Mouse (Mus musculus) hindbrain, embryonic 15.5 days (tissue): Measurements from ENCODE around the gene Cxcr2. TPM values are rescaled to one million over a fixed set of nuclear protein-coding genes. Genes with fewer than 3 reads are reported as not detected.
"Not testable (repeated sequence)": the region's sequence is repeated elsewhere in the genome, so short reads cannot be mapped to it uniquely, and the experiment has no call there.

Source experiments
- ATAC-seq: fragments of 200-750 bp; cut with Nextera tagmentation; 2 replicates; pipeline ENCODE4 v1.8.0; 2017; ENCODE audit warnings: low read depth, moderate number of reproducible peaks, moderate TSS enrichment; ENCODE audit not compliant: low FRiP score
- H3K27ac ChIP-seq: fragments of 300-500 bp; sonication (generic); replicated peaks from 2 replicates; pipeline ENCODE4 v1.5.1; 2015; ENCODE audit warnings: mild to moderate bottlenecking, inconsistent platforms
- H3K27me3 ChIP-seq: fragments of 300-500 bp; sonication (generic); 2 replicates; pipeline ENCODE4 v1.6.1; 2015; ENCODE audit warnings: control low read depth, inconsistent platforms
- H3K36me3 ChIP-seq: fragments of 300-500 bp; sonication (generic); 2 replicates; pipeline ENCODE4 v1.6.1; 2015; ENCODE audit warnings: control low read depth, inconsistent platforms
- H3K4me1 ChIP-seq: fragments of 300-500 bp; sonication (generic); replicated peaks from 2 replicates; pipeline ENCODE4 v1.6.1; 2015; ENCODE audit warnings: control low read depth, inconsistent platforms
- H3K4me2 ChIP-seq: fragments of 300-500 bp; sonication (generic); 2 replicates; pipeline ENCODE4 v1.6.1; 2015; ENCODE audit warnings: moderate library complexity, mild to moderate bottlenecking, inconsistent platforms
- H3K4me3 ChIP-seq: fragments of 300-500 bp; sonication (generic); 2 replicates; pipeline ENCODE4 v1.5.1; 2015; ENCODE audit warnings: mild to moderate bottlenecking, inconsistent platforms
- H3K9ac ChIP-seq: fragments of 300-500 bp; sonication (generic); 2 replicates; pipeline ENCODE4 v1.6.1; 2015; ENCODE audit warnings: inconsistent platforms
- H3K9me3 ChIP-seq: fragments of 300-500 bp; sonication (generic); 2 replicates; pipeline ENCODE4 v1.6.1; 2016; ENCODE audit warnings: control low read depth, inconsistent platforms
- WGBS: fragments of 180-500 bp; shearing (Covaris S2); methylation state at CpG from one replicate; pipeline ENCODE4 v1.1.7; 2015; 5-methylcytosine and 5-hydroxymethylcytosine counted together
- polyA plus RNA-seq: library from polyadenylated mRNA; unstranded; fragments of >200 nt; fragmentation: Nextera tagmentation; extraction: Ambion mirVana; gene quantifications from 2 replicates; pipeline ENCODE4 v1.2.1, GENCODE M21; 2015

Cxcr2 gene
- polyA plus RNA-seq, 1 experiment from 2014 or later: 0.05 TPM

DNA sequence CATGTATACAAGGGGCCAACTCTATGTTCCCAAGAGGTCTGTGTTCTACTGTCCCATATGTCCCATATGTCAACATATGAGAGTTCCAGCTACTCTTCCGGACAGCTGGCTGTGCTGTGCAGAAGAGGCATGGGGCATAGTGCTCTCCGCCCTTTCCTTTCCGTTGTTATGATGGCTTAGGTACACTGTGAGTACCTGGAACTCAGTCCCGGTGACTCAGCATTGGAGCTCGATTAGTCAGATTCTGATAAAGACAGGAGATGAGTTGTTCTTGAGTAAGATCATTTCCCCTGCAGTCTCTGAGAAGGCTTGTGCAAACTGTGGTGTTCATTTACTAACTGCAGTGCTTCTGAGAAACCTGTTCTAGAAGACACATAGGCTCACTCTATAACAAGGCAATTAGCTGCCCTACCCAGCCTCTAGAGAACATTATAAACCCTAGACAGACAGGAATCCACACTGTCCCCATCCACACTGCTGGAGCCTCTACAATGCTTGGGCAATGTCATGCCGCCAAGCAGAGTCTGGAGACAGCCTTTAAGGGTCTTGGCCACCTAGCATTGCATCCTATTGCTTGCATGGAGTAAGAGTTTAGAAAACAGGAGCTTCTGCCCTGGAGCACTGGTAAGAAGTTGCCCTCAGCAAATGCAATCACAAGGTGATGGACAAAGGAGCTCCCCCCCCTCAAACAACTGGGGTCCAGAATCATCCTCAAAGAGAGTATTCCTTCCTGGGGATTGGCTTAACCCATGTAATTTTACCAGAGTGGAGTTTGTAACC is 4.5 kb upstream of the Cxcr2 start:
- Histone ChIP-seq H3K4me3 (no peak overlapping the region), H3K9me3 (no peaks in the 10 kb centered on the region), H3K36me3 (no peaks in the 10 kb centered on the region), H3K9ac (no peak overlapping the region), H3K4me1 (no peaks in the 10 kb centered on the region), H3K27ac (no peak overlapping the region), H3K27me3 (no peaks in the 10 kb centered on the region), H3K4me2 (no peak overlapping the region)
- no peak for ATAC-seq
- WGBS: 92% methylated on average over 6 of the region's 6 CpGs

DNA sequence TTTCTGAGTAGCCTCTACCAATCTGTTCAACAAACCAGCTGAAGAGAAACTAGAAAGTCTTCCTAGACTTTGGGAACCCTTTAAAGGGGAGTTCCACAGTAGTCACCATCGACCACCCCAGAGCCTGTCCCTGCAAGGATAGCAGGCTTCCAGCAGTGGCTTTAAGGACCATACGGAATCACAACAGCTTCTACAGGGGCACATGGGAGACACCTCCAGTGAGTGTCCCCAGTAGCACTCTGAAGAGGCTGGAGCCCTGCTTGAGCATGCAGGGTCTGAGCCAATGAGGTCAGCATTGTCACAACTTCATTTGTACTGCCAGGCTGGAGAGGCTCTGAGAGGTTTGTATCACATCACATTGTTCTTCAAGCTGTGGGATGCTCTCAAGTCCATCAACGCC is 3.7 kb upstream of the Cxcr2 start:
- Histone ChIP-seq H3K9ac (no peak overlapping the region), H3K27me3 (no peaks in the 10 kb centered on the region), H3K27ac (no peak overlapping the region), H3K36me3 (no peaks in the 10 kb centered on the region), H3K9me3 (no peaks in the 10 kb centered on the region), H3K4me1 (no peaks in the 10 kb centered on the region), H3K4me2 (no peak overlapping the region), H3K4me3 (no peak overlapping the region)
- no peak for ATAC-seq
- WGBS: 85% methylated on average over 3 of the region's 3 CpGs

DNA sequence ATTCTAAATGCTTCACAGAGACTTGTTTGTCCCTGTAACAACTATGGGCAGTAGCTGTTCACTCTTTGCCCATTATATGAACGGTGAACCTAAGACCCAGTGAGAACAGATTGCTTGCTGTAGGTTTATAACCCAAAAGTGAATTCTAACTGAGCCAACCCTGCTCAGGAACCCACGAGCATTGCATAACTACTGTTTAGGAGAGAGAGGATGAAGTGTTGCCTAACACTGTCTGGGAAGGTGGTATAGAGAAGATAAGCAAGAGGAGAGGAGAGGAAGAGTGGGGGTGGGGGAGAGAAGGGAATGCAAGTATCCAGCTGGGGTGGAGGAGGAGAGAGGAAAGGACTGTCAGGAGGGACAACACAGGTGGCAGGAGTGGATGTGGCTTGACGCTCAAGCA is 2.7 kb upstream of the Cxcr2 start:
- no peak for ATAC-seq
- 79% methylated on average over 3 of the region's 3 CpGs for WGBS
- Histone ChIP-seq H3K9ac (no peak overlapping the region), H3K4me3 (no peak overlapping the region), H3K36me3 (no peaks in the 10 kb centered on the region), H3K4me1 (no peaks in the 10 kb centered on the region), H3K4me2 (no peak overlapping the region), H3K9me3 (no peaks in the 10 kb centered on the region), H3K27ac (no peak overlapping the region), H3K27me3 (no peaks in the 10 kb centered on the region)

DNA sequence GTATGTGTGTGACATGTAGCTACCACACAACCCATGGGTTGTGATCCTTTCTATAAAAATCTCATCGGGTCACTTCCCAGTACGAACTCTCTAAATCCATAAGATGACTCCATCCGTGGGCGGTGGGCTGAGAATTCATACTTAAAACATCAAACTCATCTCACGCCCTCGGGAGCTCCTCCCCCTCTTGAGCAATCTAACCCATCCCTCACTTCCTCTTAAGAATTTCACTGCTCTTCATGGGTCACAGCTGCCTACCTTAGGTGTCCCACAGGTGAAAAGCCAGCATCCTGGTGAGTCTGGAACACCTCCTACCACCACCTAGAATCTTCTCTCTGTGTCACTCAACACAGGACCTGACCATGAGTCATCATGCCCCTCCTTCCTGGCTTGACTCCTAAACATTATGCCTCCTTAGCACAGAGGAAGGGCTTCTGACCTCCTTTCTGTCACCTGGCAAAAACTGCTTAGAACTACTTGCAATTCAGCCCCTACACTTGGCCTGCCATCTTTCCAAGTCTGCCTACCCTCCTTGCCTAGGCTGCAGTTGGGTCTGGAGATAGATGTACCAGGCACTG is 1.7 kb downstream of the Cxcr2 start:
- H3K27me3 ChIP-seq: no peaks in the 10 kb centered on the region
- H3K4me1 ChIP-seq: no peaks in the 10 kb centered on the region
- H3K36me3 ChIP-seq: no peaks in the 10 kb centered on the region
- no peak overlapping the region for H3K9ac ChIP-seq
- H3K27ac ChIP-seq: no peak overlapping the region
- no peak overlapping the region for H3K4me2 ChIP-seq
- no peak overlapping the region for H3K4me3 ChIP-seq
- 95% methylated on average over 6 of the region's 6 CpGs for WGBS
- no peaks in the 10 kb centered on the region for H3K9me3 ChIP-seq
- no peak for ATAC-seq

DNA sequence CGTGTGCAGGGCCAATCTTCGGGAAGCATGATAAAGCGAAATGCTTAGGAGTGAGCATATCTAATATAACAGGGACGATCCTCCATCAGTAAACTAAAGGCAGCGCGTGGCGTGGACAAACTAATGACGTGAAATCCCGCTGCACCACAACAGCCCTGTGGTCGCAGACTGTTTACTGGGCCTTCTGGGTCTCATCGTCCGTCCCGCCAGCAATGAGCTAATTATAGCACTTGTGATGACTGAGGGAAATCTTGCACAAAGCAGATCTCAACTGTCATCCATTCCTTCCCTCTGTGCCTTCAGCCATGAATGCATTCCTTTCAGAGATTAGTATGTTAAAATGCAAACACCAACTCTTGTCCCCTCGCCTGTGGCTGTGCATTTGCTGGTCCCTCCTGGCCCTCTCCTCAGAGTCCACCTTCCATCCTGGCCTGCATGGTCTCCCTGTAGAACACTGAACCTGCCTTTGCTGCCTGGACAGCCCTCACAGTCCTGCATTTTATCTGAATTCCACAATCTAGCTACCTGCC is 2.7 kb downstream of the Cxcr2 start:
- no peaks in the 10 kb centered on the region for H3K36me3 ChIP-seq
- no peak for ATAC-seq
- no peaks in the 10 kb centered on the region for H3K27me3 ChIP-seq
- no peak overlapping the region for H3K4me3 ChIP-seq
- H3K4me1 ChIP-seq: no peaks in the 10 kb centered on the region
- H3K9ac ChIP-seq: no peak overlapping the region
- H3K27ac ChIP-seq: no peak overlapping the region
- no peaks in the 10 kb centered on the region for H3K9me3 ChIP-seq
- no peak overlapping the region for H3K4me2 ChIP-seq
- WGBS: 78% methylated on average over 14 of the region's 14 CpGs

DNA sequence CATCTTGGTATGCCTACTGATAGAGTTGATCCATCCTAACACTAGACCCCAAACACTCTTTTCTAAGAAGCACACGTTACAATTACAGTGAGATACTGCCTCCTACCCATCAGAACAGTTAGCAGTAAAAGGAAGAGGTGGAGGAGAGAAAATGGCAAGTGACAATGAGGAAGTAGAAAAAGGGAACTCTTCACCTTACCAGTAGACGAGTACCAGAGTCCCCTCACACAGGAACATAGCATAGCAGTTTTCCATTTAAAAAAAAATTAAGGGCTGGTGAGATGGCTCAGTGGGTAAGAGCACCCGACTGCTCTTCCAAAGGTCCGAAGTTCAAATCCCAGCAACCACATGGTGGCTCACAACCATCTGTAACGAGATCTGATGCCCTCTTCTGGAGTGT is 5.8 kb downstream of the Cxcr2 start:
- not testable (repeated sequence) for H3K4me3 ChIP-seq, ATAC-seq, H3K27me3 ChIP-seq, H3K4me2 ChIP-seq, H3K4me1 ChIP-seq, H3K27ac ChIP-seq, H3K9ac ChIP-seq, H3K9me3 ChIP-seq, H3K36me3 ChIP-seq
- WGBS: 87% methylated on average over 5 of the region's 5 CpGs

DNA sequence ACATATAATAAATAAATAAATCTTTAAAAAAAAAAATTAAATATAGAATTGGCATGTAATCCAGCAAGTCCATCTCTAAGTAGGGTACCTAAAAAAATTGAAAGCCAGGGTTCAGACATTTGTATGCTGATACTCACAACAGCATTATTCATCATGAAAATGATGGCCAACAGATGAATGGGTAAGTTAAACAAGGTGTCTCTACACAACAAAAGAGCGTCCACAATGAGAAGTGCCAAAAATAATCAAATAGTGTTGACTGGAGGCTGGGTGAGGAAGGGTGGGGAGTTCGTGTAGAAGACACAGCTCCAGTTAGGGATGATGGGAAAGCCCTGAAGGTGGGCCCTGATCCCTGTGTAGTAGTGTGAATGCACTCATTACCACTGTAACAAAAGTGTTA is 6.2 kb downstream of the Cxcr2 start:
- no peak overlapping the region for H3K9ac ChIP-seq
- 71% methylated on average over 2 of the region's 2 CpGs for WGBS
- no peaks in the 10 kb centered on the region for H3K4me1 ChIP-seq
- no peaks in the 10 kb centered on the region for H3K9me3 ChIP-seq
- no peak overlapping the region for H3K4me2 ChIP-seq
- H3K27me3 ChIP-seq: no peaks in the 10 kb centered on the region
- H3K27ac ChIP-seq: no peak overlapping the region
- no peaks in the 10 kb centered on the region for H3K36me3 ChIP-seq
- no peak for ATAC-seq
- H3K4me3 ChIP-seq: no peak overlapping the region

DNA sequence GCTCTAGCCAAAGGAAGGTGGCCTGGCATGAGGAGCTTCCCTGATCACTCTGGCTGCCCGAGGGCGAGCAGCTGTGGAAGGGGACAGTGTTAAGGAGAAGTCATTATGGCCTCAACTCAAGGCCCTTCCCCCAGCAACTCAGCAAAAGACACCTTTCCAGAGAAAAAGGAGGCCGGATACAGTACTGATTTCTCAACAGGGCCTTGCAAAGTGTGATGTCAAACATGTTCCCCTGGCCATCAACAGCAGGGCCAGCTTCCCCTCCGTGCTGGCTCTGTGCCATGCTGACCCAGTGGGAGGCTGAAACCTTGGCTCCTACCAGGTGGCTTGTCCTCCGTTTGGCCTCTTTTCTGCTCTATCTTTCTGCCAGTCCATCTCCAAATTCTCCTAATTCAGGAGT is 13.3 kb downstream of the Cxcr2 start:
- no peaks in the 10 kb centered on the region for H3K36me3 ChIP-seq
- no peak for ATAC-seq
- H3K27me3 ChIP-seq: no peaks in the 10 kb centered on the region
- H3K9ac ChIP-seq: no peak overlapping the region
- H3K9me3 ChIP-seq: no peaks in the 10 kb centered on the region
- no peaks in the 10 kb centered on the region for H3K4me1 ChIP-seq
- H3K4me2 ChIP-seq: no peak overlapping the region
- no peak overlapping the region for H3K4me3 ChIP-seq
- 87% methylated on average over 5 of the region's 5 CpGs for WGBS
- no peak overlapping the region for H3K27ac ChIP-seq

DNA sequence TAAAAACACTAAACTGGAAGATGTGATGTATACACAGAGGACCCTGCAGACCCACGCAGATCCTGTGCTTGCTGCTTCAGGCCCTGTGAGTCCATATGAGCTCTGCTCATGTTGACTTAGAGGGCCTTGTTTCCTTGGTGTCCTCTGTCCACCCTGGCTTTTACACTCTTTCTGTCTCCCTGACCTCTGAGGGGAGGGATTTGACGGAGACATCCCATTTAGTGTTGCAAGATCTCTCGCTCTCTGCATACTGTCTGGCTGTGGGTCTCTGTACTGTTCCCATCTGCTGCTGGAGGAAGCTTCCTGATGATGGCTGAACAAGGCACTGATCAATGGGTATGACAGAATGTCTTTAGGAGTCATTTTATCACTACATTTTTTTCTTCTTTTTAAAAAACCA is 15.9 kb downstream of the Cxcr2 start:
- no peaks in the 10 kb centered on the region for H3K27me3 ChIP-seq
- no peak overlapping the region for H3K4me2 ChIP-seq
- H3K9me3 ChIP-seq: no peaks in the 10 kb centered on the region
- H3K4me3 ChIP-seq: no peak overlapping the region
- WGBS: 82% methylated on average over 3 of the region's 3 CpGs
- no peak overlapping the region for H3K9ac ChIP-seq
- no peak overlapping the region for H3K27ac ChIP-seq
- H3K4me1 ChIP-seq: no peaks in the 10 kb centered on the region
- no peaks in the 10 kb centered on the region for H3K36me3 ChIP-seq
- ATAC-seq: no peak

DNA sequence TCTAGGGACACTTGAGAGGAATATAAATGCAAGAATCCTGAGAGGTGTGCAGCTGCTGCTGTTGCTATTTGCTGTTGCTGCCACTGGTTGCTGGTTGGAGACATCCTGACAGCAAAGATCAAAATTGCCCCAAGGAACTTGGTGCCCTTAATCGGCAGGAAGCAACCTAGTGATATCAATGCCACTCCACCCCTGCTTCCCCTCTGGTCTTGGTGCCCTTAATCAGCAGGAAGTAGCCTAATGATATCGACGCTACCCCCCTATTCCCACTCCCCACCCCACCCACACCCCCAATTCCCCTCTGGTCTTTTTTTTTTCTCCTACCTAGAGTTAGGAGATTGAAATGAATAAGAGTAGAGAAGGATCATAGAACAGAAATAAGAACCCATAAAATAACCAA is 18.9 kb downstream of the Cxcr2 start:
- WGBS: 86% methylated on average over 3 of the region's 3 CpGs
- Histone ChIP-seq H3K4me3 (no peak overlapping the region), H3K27ac (no peak overlapping the region), H3K4me1 (no peaks in the 10 kb centered on the region), H3K9ac (no peak overlapping the region), H3K36me3 (no peaks in the 10 kb centered on the region), H3K27me3 (no peaks in the 10 kb centered on the region), H3K4me2 (no peak overlapping the region), H3K9me3 (no peaks in the 10 kb centered on the region)
- ATAC-seq: no peak

DNA sequence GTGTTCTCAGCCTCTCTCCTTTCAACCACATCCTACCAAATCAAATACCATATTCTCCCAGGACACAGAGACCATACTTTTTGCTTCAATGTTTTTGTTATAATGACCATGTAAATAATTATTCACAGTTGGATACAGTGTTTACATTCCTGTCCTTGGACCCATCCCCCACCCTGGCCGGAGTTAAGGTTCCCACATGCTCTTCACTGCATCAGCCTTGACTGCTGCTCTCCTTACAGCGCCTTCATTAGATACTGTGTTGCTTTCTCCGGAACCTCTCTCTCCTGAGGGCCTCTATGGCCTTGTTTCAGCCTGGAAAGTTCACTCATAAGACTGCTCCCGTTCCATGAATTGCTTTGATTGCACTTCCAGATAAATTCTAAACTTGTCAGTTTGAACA is 21.9 kb downstream of the Cxcr2 start:
- Histone ChIP-seq H3K9me3 (no peaks in the 10 kb centered on the region), H3K4me1 (no peaks in the 10 kb centered on the region), H3K27me3 (no peaks in the 10 kb centered on the region), H3K9ac (no peak overlapping the region), H3K27ac (no peak overlapping the region), H3K4me3 (no peak overlapping the region), H3K36me3 (no peaks in the 10 kb centered on the region), H3K4me2 (no peak overlapping the region)
- ATAC-seq: no peak
- 84% methylated on average over 4 of the region's 4 CpGs for WGBS

DNA sequence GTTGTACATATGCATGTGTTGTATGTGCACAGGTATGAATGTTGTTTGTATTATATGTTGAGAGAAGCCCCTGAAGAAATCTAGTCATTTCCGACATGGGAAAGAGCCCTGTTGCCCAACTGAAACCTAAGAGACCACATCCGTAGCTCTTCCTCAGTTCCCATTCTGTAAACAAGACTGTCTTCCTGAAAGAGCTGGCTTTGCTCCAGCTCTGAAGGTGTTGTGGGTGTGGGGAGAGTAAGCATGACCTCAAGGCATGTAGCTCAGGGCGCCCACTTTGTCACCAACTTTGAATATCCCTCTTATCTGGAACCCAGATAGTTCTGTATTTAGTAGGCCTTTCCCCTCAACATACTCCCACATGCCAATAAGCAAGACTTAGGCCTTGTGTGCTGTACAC is 24.8 kb downstream of the Cxcr2 start:
- Histone ChIP-seq H3K4me3 (no peak overlapping the region), H3K4me2 (no peak overlapping the region)
- ATAC-seq: no peak

More for the DNA sequence above, 24.8 kb downstream of the Cxcr2 start:
- Histone ChIP-seq H3K4me1 (no peaks in the 10 kb centered on the region), H3K27ac (no peak overlapping the region), H3K9ac (no peak overlapping the region), H3K27me3 (no peaks in the 10 kb centered on the region), H3K9me3 (no peaks in the 10 kb centered on the region), H3K36me3 (no peaks in the 10 kb centered on the region)
- 91% methylated on average over 3 of the region's 3 CpGs for WGBS
